Mouse (Mus musculus) intestine, embryonic 16.5 days (tissue): ENCODE data around the gene Dgkd. TPM values are rescaled to one million over a fixed set of nuclear protein-coding genes. Genes with fewer than 3 reads are reported as not detected.
A peak's percentile ranks its signal among the peaks of the same experiment; 100 is the strongest.

Experiments used
- ATAC-seq: fragments of 200-750 bp; cut with Nextera tagmentation; 2 replicates; pipeline ENCODE4 v1.8.0; 2017; ENCODE audit warnings: moderate TSS enrichment, moderate library complexity
- H3K27ac ChIP-seq: fragments of 300-500 bp; sonication (generic); 2 replicates; pipeline ENCODE4 v1.5.1; 2014; ENCODE audit warnings: mild to moderate bottlenecking, low read length
- H3K27me3 ChIP-seq: fragments of 300-500 bp; sonication (generic); replicated peaks from 2 replicates; pipeline ENCODE4 v1.6.1; 2014; ENCODE audit warnings: low read length, control low read depth, mixed read lengths; ENCODE audit not compliant: control insufficient read depth, insufficient read depth
- H3K36me3 ChIP-seq: fragments of 300-500 bp; sonication (generic); 2 replicates; pipeline ENCODE4 v1.6.1; 2014; ENCODE audit warnings: low read length, control low read depth; ENCODE audit not compliant: control insufficient read depth, insufficient read depth
- H3K4me1 ChIP-seq: fragments of 300-500 bp; sonication (generic); 2 replicates; pipeline ENCODE4 v1.6.1; 2014; ENCODE audit warnings: low read length, control low read depth, mixed read lengths; ENCODE audit not compliant: control insufficient read depth, insufficient read depth
- H3K4me2 ChIP-seq: fragments of 300-500 bp; sonication (generic); 2 replicates; pipeline ENCODE4 v1.6.1; 2014; ENCODE audit warnings: low read depth, low read length, control low read depth
- H3K4me3 ChIP-seq: fragments of 300-500 bp; sonication (generic); 2 replicates; pipeline ENCODE4 v1.5.1; 2014; ENCODE audit warnings: mild to moderate bottlenecking, low read length
- H3K9ac ChIP-seq: fragments of 300-500 bp; sonication (generic); 2 replicates; pipeline ENCODE4 v1.6.1; 2014; ENCODE audit warnings: low read depth, low read length
- H3K9me3 ChIP-seq: fragments of 300-500 bp; sonication (generic); 2 replicates; pipeline ENCODE4 v1.6.1; 2016; ENCODE audit warnings: low read length, control low read depth; ENCODE audit not compliant: control insufficient read depth
- WGBS: fragments of 180-500 bp; shearing (Covaris S2); extraction: QIAGEN DNeasy Blood & Tissue Kit; methylation state at CpG from one replicate; pipeline ENCODE4 v1.1.7; 2014; 5-methylcytosine and 5-hydroxymethylcytosine counted together
- polyA plus RNA-seq: library from polyadenylated mRNA; unstranded; fragments of >200 nt; fragmentation: Nextera tagmentation; extraction: Ambion mirVana; gene quantifications from 2 replicates; pipeline ENCODE4 v1.2.1, GENCODE M21; 2015

Gene Dgkd
- polyA plus RNA-seq, 1 experiment from 2014 or later, result 24.0 TPM

GRCm38 (mm10) chr1:87908736-87909135 is 55.6 kb downstream of the Dgkd start:
- H3K4me2 ChIP-seq, result peak overlapping the region; percentile 38; the same call in 1 of the 2 replicates
- WGBS, result 47% methylated on average over 3 of the region's 3 CpGs
- H3K4me3 ChIP-seq, result no peak overlapping the region
- H3K4me1 ChIP-seq, result peaks cover 28% of the 10 kb centered on the region
- H3K27me3 ChIP-seq, result no peaks in the 10 kb centered on the region
- peak overlapping the region; percentile 93 for H3K27ac ChIP-seq
- no peaks in the 10 kb centered on the region for H3K9me3 ChIP-seq
- H3K36me3 ChIP-seq, result no peaks in the 10 kb centered on the region
- ATAC-seq, result peak; percentile 65
- H3K9ac ChIP-seq, result 0 out of 2 replicates have a peak overlapping the region, but pooled peaks have one; percentile 33

GRCm38 (mm10) chr1:87909565-87909964 is 56.5 kb downstream of the Dgkd start:
- Histone ChIP-seq H3K9me3 (no peaks in the 10 kb centered on the region), H3K36me3 (no peaks in the 10 kb centered on the region), H3K27ac (peak overlapping the region; percentile 93), H3K9ac (no peak overlapping the region), H3K27me3 (no peaks in the 10 kb centered on the region), H3K4me3 (no peak overlapping the region), H3K4me1 (peaks cover 28% of the 10 kb centered on the region), H3K4me2 (peak overlapping the region; percentile 38; the same call in 1 of the 2 replicates)
- peak; percentile 57 for ATAC-seq

- Histone ChIP-seq H3K4me1 (peaks cover 28% of the 10 kb centered on the region), H3K36me3 (0 out of 2 replicates have a peak, but pooled peaks cover 2% of the 10 kb centered on the region), H3K4me2 (no peak overlapping the region), H3K27me3 (no peaks in the 10 kb centered on the region), H3K27ac (no peak overlapping the region), H3K9me3 (no peaks in the 10 kb centered on the region), H3K4me3 (no peak overlapping the region), H3K9ac (no peak overlapping the region)
- 63% methylated on average over 1 of the region's 1 CpGs for WGBS
- peak; percentile 70 for ATAC-seq
Observed at GRCm38 (mm10) chr1:87910428-87910827, 57.3 kb downstream of the Dgkd start.

- Histone ChIP-seq H3K9ac (0 out of 2 replicates have a peak overlapping the region, but pooled peaks have one; percentile 26), H3K27ac (no peak overlapping the region)
- ATAC-seq, result no peak
Observed at GRCm38 (mm10) chr1:87913356-87913755, 60.3 kb downstream of the Dgkd start.

GRCm38 (mm10) chr1:87917361-87917760 is 64.3 kb downstream of the Dgkd start:
- Histone ChIP-seq H3K4me1 (peaks cover 11% of the 10 kb centered on the region), H3K36me3 (0 out of 2 replicates have a peak, but pooled peaks cover 5% of the 10 kb centered on the region), H3K4me3 (no peak overlapping the region), H3K9ac (no peak overlapping the region), H3K27ac (no peak overlapping the region), H3K9me3 (no peaks in the 10 kb centered on the region), H3K4me2 (no peak overlapping the region), H3K27me3 (no peaks in the 10 kb centered on the region)
- WGBS, result 95% methylated on average over 3 of the region's 3 CpGs
- ATAC-seq, result no peak

More at GRCm38 (mm10) chr1:87913356-87913755, 60.3 kb downstream of the Dgkd start:
- Histone ChIP-seq H3K36me3 (0 out of 2 replicates have a peak, but pooled peaks cover 2% of the 10 kb centered on the region), H3K27me3 (no peaks in the 10 kb centered on the region), H3K4me1 (peaks cover 23% of the 10 kb centered on the region), H3K4me3 (no peak overlapping the region), H3K4me2 (no peak overlapping the region), H3K9me3 (no peaks in the 10 kb centered on the region)

- Histone ChIP-seq H3K4me3 (no peak overlapping the region), H3K27me3 (no peaks in the 10 kb centered on the region), H3K4me2 (no peak overlapping the region), H3K4me1 (peaks cover 4% of the 10 kb centered on the region), H3K9me3 (no peaks in the 10 kb centered on the region), H3K9ac (no peak overlapping the region), H3K27ac (no peak overlapping the region), H3K36me3 (0 out of 2 replicates have a peak, but pooled peaks cover 5% of the 10 kb centered on the region)
- ATAC-seq, result no peak
- 93% methylated on average over 2 of the region's 2 CpGs for WGBS
Observed at GRCm38 (mm10) chr1:87918061-87918460, 65.0 kb downstream of the Dgkd start.

GRCm38 (mm10) chr1:87920056-87920614 is 67.0 kb downstream of the Dgkd start:
- H3K9ac ChIP-seq, result no peak overlapping the region

GRCm38 (mm10) chr1:87922666-87923065 is 69.6 kb downstream of the Dgkd start:
- Histone ChIP-seq H3K27ac (no peak overlapping the region), H3K4me1 (no peaks in the 10 kb centered on the region), H3K36me3 (peaks cover 11% of the 10 kb centered on the region), H3K4me2 (no peak overlapping the region), H3K4me3 (no peak overlapping the region), H3K9me3 (no peaks in the 10 kb centered on the region), H3K9ac (no peak overlapping the region), H3K27me3 (no peaks in the 10 kb centered on the region)
- no peak for ATAC-seq
- WGBS, result 35% methylated on average over 1 of the region's 1 CpGs

More at GRCm38 (mm10) chr1:87920056-87920614, 67.0 kb downstream of the Dgkd start:
- ATAC-seq, result peak; percentile 65
- no peak overlapping the region for H3K27ac ChIP-seq
- H3K4me3 ChIP-seq, result no peak overlapping the region
- no peaks in the 10 kb centered on the region for H3K4me1 ChIP-seq
- WGBS, result 56% methylated on average over 3 of the region's 3 CpGs
- H3K27me3 ChIP-seq, result no peaks in the 10 kb centered on the region
- no peak overlapping the region for H3K4me2 ChIP-seq
- H3K36me3 ChIP-seq, result 0 out of 2 replicates have a peak, but pooled peaks cover 3% of the 10 kb centered on the region
- H3K9me3 ChIP-seq, result no peaks in the 10 kb centered on the region

- Histone ChIP-seq H3K27me3 (no peaks in the 10 kb centered on the region), H3K9ac (no peak overlapping the region), H3K4me1 (no peaks in the 10 kb centered on the region), H3K9me3 (no peaks in the 10 kb centered on the region), H3K4me3 (no peak overlapping the region), H3K4me2 (no peak overlapping the region), H3K27ac (no peak overlapping the region), H3K36me3 (peaks cover 13% of the 10 kb centered on the region)
- ATAC-seq, result no peak
- 84% methylated on average over 4 of the region's 4 CpGs for WGBS
Observed at GRCm38 (mm10) chr1:87924888-87925287, 71.8 kb downstream of the Dgkd start.

- Histone ChIP-seq H3K27ac (no peak overlapping the region), H3K4me1 (no peaks in the 10 kb centered on the region), H3K9me3 (no peaks in the 10 kb centered on the region), H3K9ac (no peak overlapping the region), H3K4me3 (no peak overlapping the region), H3K27me3 (no peaks in the 10 kb centered on the region), H3K4me2 (no peak overlapping the region), H3K36me3 (peaks cover 21% of the 10 kb centered on the region)
- ATAC-seq, result no peak
- WGBS, result 72% methylated on average over 5 of the region's 5 CpGs
Observed at GRCm38 (mm10) chr1:87929730-87930129, 76.6 kb downstream of the Dgkd start.
